Mouse (Mus musculus) liver, embryonic 16.5 days (tissue): Measurements from ENCODE around the gene 2410004B18Rik. TPM values are rescaled to one million over a fixed set of nuclear protein-coding genes. Genes with fewer than 3 reads are reported as not detected.

ENCODE experiments used
- ATAC-seq: fragments of 200-750 bp; cut with Nextera tagmentation; 2 replicates; pipeline ENCODE4 v1.8.0; 2017; ENCODE audit warnings: low read depth, mild to moderate bottlenecking, moderate number of reproducible peaks, moderate library complexity
- H3K27ac ChIP-seq: fragments of 300-500 bp; sonication (generic); 2 replicates; pipeline ENCODE4 v1.5.1; 2014; ENCODE audit warnings: mild to moderate bottlenecking, low read length
- H3K27me3 ChIP-seq: fragments of 300-500 bp; sonication (generic); 2 replicates; pipeline ENCODE4 v1.6.1; 2014; ENCODE audit warnings: low read depth, low read length, mixed read lengths; ENCODE audit not compliant: control insufficient read depth, insufficient read depth
- H3K36me3 ChIP-seq: fragments of 300-500 bp; sonication (generic); 2 replicates; pipeline ENCODE4 v1.6.1; 2014; ENCODE audit warnings: mild to moderate bottlenecking; ENCODE audit not compliant: control insufficient read depth, insufficient read depth
- H3K4me1 ChIP-seq: fragments of 300-500 bp; sonication (generic); 2 replicates; pipeline ENCODE4 v1.6.1; 2014; ENCODE audit warnings: low read depth, low read length, mixed read lengths; ENCODE audit not compliant: control insufficient read depth
- H3K4me2 ChIP-seq: fragments of 300-500 bp; sonication (generic); 2 replicates; pipeline ENCODE4 v1.6.1; 2014; ENCODE audit warnings: low read depth, low read length, mixed read lengths
- H3K4me3 ChIP-seq: fragments of 300-500 bp; sonication (generic); 2 replicates; pipeline ENCODE4 v1.5.1; 2014; ENCODE audit warnings: low read depth, mild to moderate bottlenecking, low read length
- H3K9ac ChIP-seq: fragments of 300-500 bp; sonication (generic); 2 replicates; pipeline ENCODE4 v1.6.1; 2014; ENCODE audit warnings: low read depth, low read length
- H3K9me3 ChIP-seq: fragments of 300-500 bp; sonication (generic); replicated peaks from 2 replicates; pipeline ENCODE4 v1.6.1; 2016; ENCODE audit warnings: low read length; ENCODE audit not compliant: control insufficient read depth
- WGBS: fragments of 180-500 bp; shearing (Covaris S2); extraction: QIAGEN DNeasy Blood & Tissue Kit; methylation state at CpG from one replicate; pipeline ENCODE4 v1.1.7; 2014; ENCODE audit not compliant: insufficient replicate concordance; 5-methylcytosine and 5-hydroxymethylcytosine counted together
- polyA plus RNA-seq: library from polyadenylated mRNA; unstranded; fragments of >200 nt; fragmentation: Nextera tagmentation; extraction: Ambion mirVana; gene quantifications from 2 replicates; pipeline ENCODE4 v1.2.1, GENCODE M21; 2015

The 2410004B18Rik gene
- polyA plus RNA-seq, 1 experiment from 2014 or later = 10.4 TPM

GRCm38 (mm10) chr3:145923874-145924577 is 13.8 kb upstream of the 2410004B18Rik start:
- Histone ChIP-seq H3K36me3 (no peaks in the 10 kb centered on the region; the same call in 1 of the 2 replicates), H3K9me3 (no peaks in the 10 kb centered on the region), H3K9ac (peak overlapping the region; percentile 95), H3K27ac (peak overlapping the region; percentile 96), H3K4me3 (peak overlapping the region; percentile 95), H3K4me2 (peak overlapping the region; percentile 92), H3K27me3 (no peaks in the 10 kb centered on the region), H3K4me1 (peaks cover 15% of the 10 kb centered on the region)
- peak; percentile 98 for ATAC-seq
- under 1% methylated on average over 56 of the region's 58 CpGs for WGBS

- 2% methylated on average over 39 of the region's 39 CpGs for WGBS
- peak overlapping the region; percentile 67 for H3K4me2 ChIP-seq
- peak overlapping the region; percentile 95 for H3K4me3 ChIP-seq
- peak overlapping the region; percentile 96 for H3K27ac ChIP-seq
- no peaks in the 10 kb centered on the region for H3K9me3 ChIP-seq
- H3K9ac ChIP-seq = peak overlapping the region; percentile 95
- no peaks in the 10 kb centered on the region; the same call in 1 of the 2 replicates for H3K36me3 ChIP-seq
- H3K4me1 ChIP-seq = peaks cover 15% of the 10 kb centered on the region
- peak; percentile 7; the same call in 1 of the 2 replicates for ATAC-seq
- H3K27me3 ChIP-seq = no peaks in the 10 kb centered on the region
Measured at GRCm38 (mm10) chr3:145924649-145925337, 13.0 kb upstream of the 2410004B18Rik start.

- no peaks in the 10 kb centered on the region for H3K27me3 ChIP-seq
- H3K9me3 ChIP-seq = no peaks in the 10 kb centered on the region
- peak overlapping the region; percentile 67 for H3K4me2 ChIP-seq
- WGBS = 60% methylated on average over 5 of the region's 5 CpGs
- H3K27ac ChIP-seq = no peak overlapping the region
- H3K4me3 ChIP-seq = peak overlapping the region; percentile 95
- peaks cover 15% of the 10 kb centered on the region for H3K4me1 ChIP-seq
- ATAC-seq = no peak
- H3K36me3 ChIP-seq = no peaks in the 10 kb centered on the region; the same call in 1 of the 2 replicates
- no peak overlapping the region for H3K9ac ChIP-seq
Measured at GRCm38 (mm10) chr3:145925506-145925905, 12.3 kb upstream of the 2410004B18Rik start.

GRCm38 (mm10) chr3:145929525-145930400 is 8.1 kb upstream of the 2410004B18Rik start:
- WGBS = 73% methylated on average over 7 of the region's 7 CpGs
- H3K9ac ChIP-seq = no peak overlapping the region
- no peak overlapping the region for H3K27ac ChIP-seq
- peaks cover 6% of the 10 kb centered on the region for H3K4me1 ChIP-seq
- no peaks in the 10 kb centered on the region for H3K9me3 ChIP-seq
- no peak overlapping the region for H3K4me2 ChIP-seq
- H3K4me3 ChIP-seq = no peak overlapping the region
- H3K27me3 ChIP-seq = no peaks in the 10 kb centered on the region
- no peak for ATAC-seq
- H3K36me3 ChIP-seq = peaks cover 4% of the 10 kb centered on the region

GRCm38 (mm10) chr3:145933845-145934244 is 4.0 kb upstream of the 2410004B18Rik start:
- Histone ChIP-seq H3K4me2 (no peak overlapping the region), H3K9ac (no peak overlapping the region), H3K27ac (no peak overlapping the region), H3K36me3 (peaks cover 4% of the 10 kb centered on the region), H3K4me3 (no peak overlapping the region), H3K9me3 (no peaks in the 10 kb centered on the region), H3K4me1 (peaks cover 7% of the 10 kb centered on the region), H3K27me3 (no peaks in the 10 kb centered on the region)
- ATAC-seq = no peak
- WGBS = 47% methylated on average over 9 of the region's 9 CpGs

GRCm38 (mm10) chr3:145938405-145939349 is 863 bp downstream of the 2410004B18Rik start:
- no peak; the same call in 1 of the 2 replicates for ATAC-seq
- 22% methylated on average over 34 of the region's 50 CpGs for WGBS

GRCm38 (mm10) chr3:145939402-145939801 is 1.6 kb downstream of the 2410004B18Rik start:
- ATAC-seq = peak; percentile 40
- WGBS = 20% methylated on average over 12 of the region's 12 CpGs
- Histone ChIP-seq H3K27ac (no peak overlapping the region), H3K4me3 (peak overlapping the region; percentile 88), H3K9me3 (no peaks in the 10 kb centered on the region), H3K4me1 (peaks cover 30% of the 10 kb centered on the region), H3K9ac (no peak overlapping the region), H3K27me3 (no peaks in the 10 kb centered on the region), H3K36me3 (no peaks in the 10 kb centered on the region; the same call in 1 of the 2 replicates), H3K4me2 (peak overlapping the region; percentile 86)

More at GRCm38 (mm10) chr3:145938405-145939349, 863 bp downstream of the 2410004B18Rik start:
- H3K27me3 ChIP-seq = no peaks in the 10 kb centered on the region
- peak overlapping the region; percentile 88 for H3K9ac ChIP-seq
- peak overlapping the region; percentile 88 for H3K4me3 ChIP-seq
- H3K36me3 ChIP-seq = peaks cover under 1% of the 10 kb centered on the region; the same call in 1 of the 2 replicates
- peak overlapping the region; percentile 86 for H3K4me2 ChIP-seq
- no peak overlapping the region; the same call in 1 of the 2 replicates for H3K27ac ChIP-seq
- H3K4me1 ChIP-seq = peaks cover 30% of the 10 kb centered on the region
- no peaks in the 10 kb centered on the region for H3K9me3 ChIP-seq

- Histone ChIP-seq H3K36me3 (peaks cover 2% of the 10 kb centered on the region; the same call in 1 of the 2 replicates), H3K9ac (no peak overlapping the region), H3K27me3 (no peaks in the 10 kb centered on the region), H3K9me3 (no peaks in the 10 kb centered on the region), H3K4me1 (peaks cover 30% of the 10 kb centered on the region), H3K4me2 (no peak overlapping the region), H3K27ac (no peak overlapping the region), H3K4me3 (no peak overlapping the region)
- no peak for ATAC-seq
- 63% methylated on average over 4 of the region's 4 CpGs for WGBS
Measured at GRCm38 (mm10) chr3:145939971-145940370, 2.2 kb downstream of the 2410004B18Rik start.
